Mouse (Mus musculus) kidney, adult 2 months (tissue): ENCODE measurements at regions not wholly inside any gene's neighbourhood (a gene's known extent, or its start where the extent isn't known, plus 50 kb on each side); places are given as distances from the start of the nearest gene placed in this dataset.
"Not testable (repeated sequence)": the region's sequence is repeated elsewhere in the genome, so short reads cannot be mapped to it uniquely, and the experiment has no call there.

Source experiments
- DNase-seq: peaks from one replicate; pipeline ENCODE4 v3.0.0; 2021
- H3K27ac ChIP-seq: fragments of 200-500 bp; 2 replicates; pipeline ENCODE4 v1.5.1; 2012; ENCODE audit warnings: low read depth, low read length, control low read depth, inconsistent platforms; ENCODE audit not compliant: insufficient read depth
- H3K27me3 ChIP-seq: fragments of 200-500 bp; replicated peaks from 2 replicates; pipeline ENCODE4 v1.6.1; 2012; ENCODE audit warnings: mild to moderate bottlenecking, moderate library complexity, low read length, inconsistent platforms; ENCODE audit not compliant: control insufficient read depth, insufficient read depth
- H3K36me3 ChIP-seq: fragments of 200-500 bp; 2 replicates; pipeline ENCODE4 v1.6.1; 2012; ENCODE audit warnings: mild to moderate bottlenecking, moderate library complexity, low read length, inconsistent platforms; ENCODE audit not compliant: control insufficient read depth, insufficient read depth
- H3K4me1 ChIP-seq: fragments of 200-500 bp; 2 replicates; pipeline ENCODE4 v1.6.1; 2011; ENCODE audit warnings: low read length; ENCODE audit not compliant: control insufficient read depth, insufficient read depth
- H3K4me3 ChIP-seq: fragments of 200-500 bp; 2 replicates; pipeline ENCODE4 v1.5.1; 2011; ENCODE audit warnings: mild to moderate bottlenecking, low read depth, low read length, control low read depth; ENCODE audit not compliant: insufficient read depth
- CTCF ChIP-seq: fragments of 200-500 bp; conservative IDR thresholded peaks from 2 replicates; pipeline ENCODE4 v1.5.1; 2011; ENCODE audit warnings: low read depth, mild to moderate bottlenecking, control low read depth, low read length, moderate library complexity, mixed read lengths; ENCODE audit not compliant: insufficient read depth, insufficient read length
- POLR2A ChIP-seq: fragments of 200-500 bp; IDR thresholded peaks from one replicate; pipeline ENCODE4 v1.6.1; 2011; ENCODE audit warnings: low read depth, low read length, control low read depth
- WGBS: fragments of 180-500 bp; shearing (Covaris S2); methylation state at CpG from one replicate; pipeline ENCODE4 v1.1.7; 2018; 5-methylcytosine and 5-hydroxymethylcytosine counted together

GRCm38 (mm10) chr12:109749256-109749655 lies 149.1 kb upstream of the Rtl1 start:
- no peaks in the 10 kb centered on the region for H3K4me1 ChIP-seq
- no peak for TF ChIP-seq POLR2A
- no peak for TF ChIP-seq CTCF
- no peak overlapping the region for H3K27ac ChIP-seq
- no peaks in the 10 kb centered on the region for H3K36me3 ChIP-seq
- WGBS = 68% methylated on average over 2 of the region's 2 CpGs
- H3K4me3 ChIP-seq = no peak overlapping the region
- H3K27me3 ChIP-seq = no peaks in the 10 kb centered on the region
- no peak for DNase-seq

GRCm38 (mm10) chr12:109749711-109750243 lies 149.6 kb upstream of the Rtl1 start:
- no peaks in the 10 kb centered on the region for H3K4me1 ChIP-seq
- no peaks in the 10 kb centered on the region for H3K27me3 ChIP-seq
- no peak overlapping the region for H3K4me3 ChIP-seq
- no peak for TF ChIP-seq POLR2A
- no peak for TF ChIP-seq CTCF
- H3K36me3 ChIP-seq = no peaks in the 10 kb centered on the region
- H3K27ac ChIP-seq = no peak overlapping the region
- WGBS = 1% methylated on average over 14 of the region's 14 CpGs
- DNase-seq = peak; percentile 3

- Histone ChIP-seq H3K27me3 (no peaks in the 10 kb centered on the region), H3K27ac (no peak overlapping the region), H3K4me1 (no peaks in the 10 kb centered on the region), H3K36me3 (no peaks in the 10 kb centered on the region), H3K4me3 (no peak overlapping the region)
- no peak for TF ChIP-seq CTCF
- no peak for TF ChIP-seq POLR2A
- WGBS = 86% methylated on average over 7 of the region's 7 CpGs
- no peak for DNase-seq
Observed at GRCm38 (mm10) chr12:109754986-109755385, 154.9 kb upstream of the Rtl1 start.

- H3K4me3 ChIP-seq = no peak overlapping the region
- no peaks in the 10 kb centered on the region for H3K36me3 ChIP-seq
- 54% methylated on average over 4 of the region's 4 CpGs for WGBS
- no peaks in the 10 kb centered on the region for H3K27me3 ChIP-seq
- H3K4me1 ChIP-seq = no peaks in the 10 kb centered on the region
- TF ChIP-seq POLR2A (no peak), CTCF (no peak)
- DNase-seq = no peak
- no peak overlapping the region for H3K27ac ChIP-seq
Observed at GRCm38 (mm10) chr12:109764293-109764692, 164.2 kb upstream of the Rtl1 start.

- not testable (repeated sequence) for H3K4me1 ChIP-seq, H3K4me3 ChIP-seq, H3K27ac ChIP-seq, H3K36me3 ChIP-seq, H3K27me3 ChIP-seq, DNase-seq
- WGBS = 89% methylated on average over 5 of the region's 5 CpGs
Observed at GRCm38 (mm10) chr12:109766602-109767001, 166.5 kb upstream of the Rtl1 start.

- Histone ChIP-seq H3K36me3 (no peaks in the 10 kb centered on the region), H3K27ac (no peak overlapping the region), H3K4me3 (no peak overlapping the region), H3K27me3 (no peaks in the 10 kb centered on the region), H3K4me1 (no peaks in the 10 kb centered on the region)
- 71% methylated on average over 2 of the region's 2 CpGs for WGBS
- no peak for DNase-seq
- TF ChIP-seq CTCF (no peak), POLR2A (no peak)
Observed at GRCm38 (mm10) chr12:109772543-109772942, 172.4 kb upstream of the Rtl1 start.

- Histone ChIP-seq H3K36me3 (no peaks in the 10 kb centered on the region), H3K27ac (no peak overlapping the region), H3K4me1 (no peaks in the 10 kb centered on the region), H3K27me3 (no peaks in the 10 kb centered on the region), H3K4me3 (no peak overlapping the region)
- peak; percentile 7 for DNase-seq
- 82% methylated on average over 3 of the region's 3 CpGs for WGBS
- TF ChIP-seq CTCF (no peak), POLR2A (no peak)
Observed at GRCm38 (mm10) chr12:109773909-109774313, 173.8 kb upstream of the Rtl1 start.

- no peaks in the 10 kb centered on the region for H3K4me1 ChIP-seq
- DNase-seq = peak; percentile 6
- no peaks in the 10 kb centered on the region for H3K36me3 ChIP-seq
- TF ChIP-seq POLR2A (no peak), CTCF (no peak)
- H3K27ac ChIP-seq = no peak overlapping the region
- H3K4me3 ChIP-seq = no peak overlapping the region
- H3K27me3 ChIP-seq = no peaks in the 10 kb centered on the region
- 93% methylated on average over 3 of the region's 3 CpGs for WGBS
Observed at GRCm38 (mm10) chr12:109798846-109799245, 198.7 kb upstream of the Rtl1 start.
